Mouse (Mus musculus): ENCODE measurements around the gene Fars2. TPM values are rescaled to one million over a fixed set of nuclear protein-coding genes. Genes with fewer than 3 reads are reported as not detected.
"Not testable (repeated sequence)": the region's sequence is repeated elsewhere in the genome, so short reads cannot be mapped to it uniquely, and the experiment has no call there.

Gene Fars2
- total RNA-seq, 2 experiments from 2014 or later = 37.2 to 37.9 TPM

DNA sequence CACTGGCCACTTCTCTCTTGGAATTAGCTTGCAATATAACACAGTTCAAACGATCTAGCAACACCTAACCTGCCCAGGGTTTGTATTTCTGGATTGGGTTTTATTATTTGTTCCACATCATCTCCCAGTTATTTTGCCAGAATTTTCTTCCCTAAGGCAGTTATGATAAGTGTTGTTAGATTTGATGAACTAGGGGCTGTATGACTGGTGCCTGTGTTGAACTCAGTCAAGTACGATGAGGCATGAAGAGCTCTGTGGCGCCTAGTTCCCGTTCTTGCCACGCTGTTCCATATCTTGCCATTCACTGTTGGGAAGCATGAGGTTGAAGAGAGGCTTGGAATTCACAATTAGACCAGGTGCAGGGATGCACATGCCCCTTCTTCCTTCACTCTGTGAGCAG, 177.3 kb downstream of the Fars2 start:
- DNase-seq = no peak

DNA sequence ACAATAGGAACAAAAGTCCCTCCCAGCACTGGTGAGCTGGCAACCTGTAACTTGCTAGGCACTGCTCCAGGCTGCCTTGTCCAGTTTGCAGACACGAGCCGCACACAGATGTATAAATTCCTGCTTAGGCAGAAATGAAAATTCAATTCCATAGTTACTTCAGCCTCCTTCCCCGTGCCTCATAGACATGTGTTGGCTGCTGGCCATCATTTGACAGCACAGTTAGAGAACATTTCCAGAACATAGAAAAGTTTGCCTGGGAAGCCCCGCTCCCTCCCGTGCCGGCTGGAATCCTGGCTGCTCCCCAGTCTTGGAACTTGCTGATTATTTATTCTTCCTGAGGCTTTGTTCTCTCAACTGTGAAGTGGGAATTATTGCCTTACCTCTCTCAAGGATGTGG, 178.6 kb downstream of the Fars2 start:
- DNase-seq = peak; percentile 34

DNA sequence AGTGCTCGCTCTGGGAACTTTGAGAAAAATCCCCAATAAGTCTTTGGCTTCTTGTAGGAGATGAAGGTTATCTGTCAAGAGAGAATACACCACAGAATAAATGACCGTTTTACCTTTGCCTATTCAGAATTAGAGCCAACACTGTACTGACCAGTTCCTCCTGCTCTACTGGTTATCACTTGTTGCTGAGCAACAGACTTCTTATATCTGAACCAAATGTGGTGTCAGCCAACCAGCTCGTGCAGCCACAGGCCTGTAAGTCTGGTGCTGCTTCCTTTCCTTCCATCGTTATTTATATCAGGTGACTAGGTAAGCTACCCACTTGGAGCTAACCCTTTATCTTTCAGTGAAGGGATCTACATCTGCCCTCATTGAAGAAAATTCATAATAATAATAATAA, 179.4 kb downstream of the Fars2 start:
- DNase-seq = no peak

DNA sequence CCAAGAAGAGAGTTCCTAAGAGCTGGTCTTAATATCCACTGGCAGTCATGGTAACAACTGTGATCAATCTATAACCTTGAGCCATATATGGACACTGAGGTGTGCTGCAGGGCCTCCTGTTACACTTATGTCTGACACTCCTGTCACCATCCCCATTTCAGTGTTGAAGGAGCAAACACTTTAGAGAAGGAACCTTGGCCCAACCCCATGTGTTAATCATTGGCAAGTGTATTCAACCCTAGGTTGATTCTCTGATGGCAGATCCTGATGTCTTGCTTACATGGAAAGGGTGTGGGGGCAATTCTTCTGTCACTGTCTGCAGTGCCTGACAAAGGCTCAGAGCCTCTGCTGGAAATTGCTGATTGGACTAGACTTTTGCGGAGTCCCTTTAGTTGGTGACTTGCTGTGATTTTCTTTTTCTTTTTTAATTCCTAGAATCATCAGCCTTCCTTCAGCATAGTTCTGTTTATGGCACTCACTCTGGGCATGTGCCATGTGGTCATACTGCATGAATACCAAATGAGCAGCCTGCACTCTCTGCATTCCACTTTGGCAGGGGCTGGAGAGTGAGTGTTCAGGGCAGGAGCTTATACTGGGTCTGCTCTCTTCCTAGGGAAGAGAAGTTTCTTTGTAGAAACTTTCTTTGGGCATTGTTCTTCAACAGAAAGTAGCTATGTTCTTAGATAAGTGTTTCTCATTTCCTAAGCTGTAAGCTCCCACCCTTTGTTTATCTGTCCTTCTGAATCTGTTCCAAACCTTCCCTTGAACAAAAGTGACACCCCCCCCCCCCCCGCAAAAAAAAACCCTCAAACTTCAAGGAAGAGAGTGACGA, 181.0 kb downstream of the Fars2 start:
- DNase-seq = no peak

DNA sequence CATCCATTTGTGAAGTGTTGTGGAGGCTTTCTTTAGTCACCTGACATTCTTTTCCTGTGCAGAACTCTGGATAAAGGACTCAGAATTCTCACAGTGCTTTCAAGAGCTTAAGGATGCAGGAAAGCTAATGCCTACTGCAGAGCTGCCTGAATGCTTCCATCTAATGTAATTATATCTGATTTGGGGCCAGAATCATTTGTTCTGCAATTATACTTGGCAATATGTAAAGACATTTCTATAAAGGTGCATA, 181.5 kb downstream of the Fars2 start:
- DNase-seq = no peak

DNA sequence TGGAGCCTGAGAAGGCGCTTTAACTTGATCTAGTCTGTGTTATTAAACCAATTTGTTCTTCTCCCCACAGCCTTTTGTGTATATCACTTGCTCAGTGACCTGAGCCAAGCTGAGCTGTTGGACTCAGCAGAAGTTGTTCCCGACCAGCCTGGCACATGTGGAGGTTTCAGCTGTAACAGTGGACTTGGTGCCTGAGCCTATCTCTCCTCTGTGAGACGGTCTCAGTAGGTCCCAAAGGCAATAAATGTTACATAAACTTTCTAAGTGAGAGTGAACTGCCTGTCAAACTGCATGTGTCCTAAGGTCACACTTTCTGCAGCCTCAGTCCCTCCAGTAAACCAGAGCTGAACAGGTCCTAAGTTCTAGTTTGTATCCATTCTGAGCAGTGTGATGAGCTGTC, 185.6 kb downstream of the Fars2 start:
- DNase-seq = no peak

DNA sequence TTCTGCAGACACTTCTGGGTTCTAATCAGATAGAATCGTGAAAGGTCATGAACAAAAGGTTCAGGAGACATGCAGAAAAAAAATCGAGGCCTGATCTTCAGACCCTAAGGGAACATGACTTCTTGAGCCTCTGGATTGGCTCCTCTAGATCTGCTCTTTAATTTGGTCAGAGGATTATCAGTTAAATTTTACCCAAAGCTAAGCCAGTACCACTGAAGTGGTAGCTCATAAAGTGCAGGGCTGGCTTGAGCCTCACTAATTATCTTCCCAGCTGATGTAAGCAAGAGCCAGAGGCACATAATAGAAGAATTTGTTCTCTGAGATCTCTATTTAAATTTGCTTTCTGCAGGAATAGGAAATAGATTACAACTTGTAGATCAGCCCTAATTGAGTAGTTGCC, 188.1 kb downstream of the Fars2 start:
- no peak for DNase-seq

DNA sequence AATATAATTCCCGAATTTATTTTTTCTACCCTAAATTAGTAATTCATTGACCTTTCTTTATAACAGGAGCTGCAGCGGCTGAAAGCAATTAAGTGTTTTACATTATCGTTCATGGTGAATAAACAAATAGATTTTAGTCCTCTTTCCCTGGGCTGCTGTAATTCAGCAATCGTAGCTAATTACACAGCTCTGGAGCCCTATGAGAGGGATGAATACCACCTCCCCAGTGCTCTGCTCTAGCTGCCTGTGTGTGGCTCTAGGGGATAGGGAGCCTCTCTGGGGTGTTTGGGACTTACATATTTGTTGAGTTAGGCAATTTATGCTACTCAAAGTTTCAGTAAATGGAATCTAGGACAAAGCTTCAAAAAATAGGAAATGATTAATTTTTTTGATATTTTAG, 190.2 kb downstream of the Fars2 start:
- DNase-seq = no peak

DNA sequence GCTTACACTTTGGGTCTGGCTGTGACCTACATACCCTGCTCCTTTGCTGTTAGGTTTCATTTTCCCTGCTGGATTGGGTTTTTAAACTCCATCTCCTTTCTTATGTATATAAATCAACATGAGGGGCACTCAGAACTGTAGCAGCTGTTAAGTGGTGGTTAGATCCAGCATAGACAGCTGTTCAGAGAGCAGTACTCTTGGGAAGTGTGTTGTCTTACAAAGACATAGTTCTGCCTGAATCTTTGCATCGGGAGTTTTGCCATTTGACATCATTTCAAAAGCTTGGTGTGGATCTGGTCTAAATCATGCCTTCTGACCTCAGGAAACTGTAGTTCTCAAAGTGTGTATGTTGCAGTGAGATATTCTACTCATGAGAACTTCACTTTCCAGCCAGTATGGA, 191.9 kb downstream of the Fars2 start:
- no peak for DNase-seq

DNA sequence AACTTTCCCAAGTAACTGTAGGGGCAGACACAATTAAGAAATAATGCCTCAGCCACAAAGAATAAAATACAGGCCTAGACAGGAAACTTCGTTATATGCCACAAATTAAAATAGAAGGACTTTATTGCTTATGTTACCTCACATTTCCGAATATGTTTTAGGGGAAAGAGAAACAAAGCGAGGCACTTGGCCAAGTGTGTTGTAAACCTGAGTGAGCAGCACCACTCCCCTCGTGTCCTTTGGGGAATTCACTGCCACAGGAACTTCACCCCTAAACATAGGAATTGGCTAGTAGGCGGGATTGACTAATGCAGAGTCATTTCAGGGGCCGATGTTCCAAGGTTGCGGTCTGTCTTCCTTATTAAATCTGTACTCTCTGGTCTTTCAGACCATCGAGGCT, 197.0 kb downstream of the Fars2 start:
- DNase-seq = no peak

DNA sequence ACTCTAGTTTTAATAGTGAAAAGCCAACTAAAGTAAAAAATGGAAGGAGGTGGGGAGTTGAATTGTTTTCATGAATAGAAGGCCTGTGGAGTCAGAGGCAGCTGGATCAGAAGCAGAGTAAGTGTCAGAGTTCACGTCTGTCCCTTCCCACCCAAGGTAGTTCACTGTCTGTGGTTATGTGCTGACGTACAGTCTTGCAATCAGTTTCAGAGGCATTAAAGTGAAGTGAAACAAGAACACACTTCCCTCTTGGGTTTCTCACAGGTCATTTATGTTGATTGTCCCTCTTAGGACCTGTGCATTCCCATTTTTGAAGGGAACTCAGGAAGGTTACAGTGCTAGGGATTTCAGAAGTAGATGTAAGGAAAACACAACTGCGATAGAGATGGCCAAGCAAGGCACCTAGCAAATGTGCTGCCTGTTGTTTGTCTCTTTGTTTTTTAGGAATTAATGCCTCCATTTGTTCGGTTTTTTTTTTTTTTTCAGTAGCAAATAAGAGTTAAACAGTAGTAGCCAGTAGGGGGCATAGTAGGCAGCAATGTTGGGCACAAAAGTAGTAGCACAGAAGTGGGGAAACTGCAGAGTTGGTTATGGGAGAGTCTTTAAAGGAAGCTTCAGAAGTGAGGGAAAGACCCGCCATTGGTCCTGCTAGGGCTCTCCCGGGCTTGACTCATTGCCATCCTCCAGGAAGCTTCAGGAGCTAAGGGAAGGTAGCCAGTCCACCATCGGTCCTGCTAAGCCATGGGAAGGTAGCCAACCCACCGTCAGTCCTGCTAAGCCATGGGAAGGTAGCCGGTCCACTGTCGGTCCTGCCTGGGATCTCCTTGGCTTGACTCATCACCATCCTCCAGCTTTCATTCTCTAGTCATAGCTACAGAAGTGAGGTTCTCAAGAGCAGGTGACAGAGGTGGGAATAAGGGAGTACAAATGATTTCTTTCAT, 197.9 kb downstream of the Fars2 start:
- no peak for DNase-seq

DNA sequence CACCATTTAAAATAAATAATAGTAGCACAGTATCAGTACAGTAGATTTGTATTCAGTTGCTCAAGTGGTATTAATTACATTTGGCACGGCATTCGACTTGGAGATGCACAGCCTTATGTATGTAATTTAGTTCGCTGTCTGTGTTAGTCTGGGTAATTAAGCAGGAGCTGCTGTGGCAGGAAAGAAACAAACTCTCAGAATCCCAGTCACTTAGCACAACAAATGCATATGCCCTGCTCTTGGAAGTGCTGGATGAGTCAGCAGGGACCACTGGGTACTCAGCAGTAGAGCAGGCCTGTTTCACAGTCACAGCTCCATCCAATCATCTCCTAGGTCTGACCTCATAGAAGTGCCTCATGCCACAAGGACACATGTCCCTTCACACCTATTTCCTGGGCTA, 200.6 kb downstream of the Fars2 start:
- DNase-seq = no peak

DNA sequence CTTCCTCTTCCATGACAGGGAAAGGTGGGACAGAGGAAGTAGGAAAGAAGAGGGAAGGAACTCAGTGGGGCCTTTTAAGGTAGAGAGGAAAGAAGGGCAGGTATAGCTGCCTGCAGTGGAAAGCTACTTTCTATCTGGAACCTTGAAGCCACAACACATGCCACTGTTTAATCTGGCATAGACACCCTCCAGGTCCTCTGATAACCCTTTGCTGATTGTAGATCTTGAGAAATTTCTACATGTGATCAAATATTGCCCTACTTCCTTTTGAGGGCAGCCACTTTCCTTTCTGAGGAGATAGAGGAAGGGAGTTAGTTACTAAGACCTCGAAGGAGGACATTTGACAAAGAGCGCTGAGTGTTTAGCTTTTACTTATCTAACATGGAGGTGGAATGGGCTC, 207.4 kb downstream of the Fars2 start:
- DNase-seq = no peak

DNA sequence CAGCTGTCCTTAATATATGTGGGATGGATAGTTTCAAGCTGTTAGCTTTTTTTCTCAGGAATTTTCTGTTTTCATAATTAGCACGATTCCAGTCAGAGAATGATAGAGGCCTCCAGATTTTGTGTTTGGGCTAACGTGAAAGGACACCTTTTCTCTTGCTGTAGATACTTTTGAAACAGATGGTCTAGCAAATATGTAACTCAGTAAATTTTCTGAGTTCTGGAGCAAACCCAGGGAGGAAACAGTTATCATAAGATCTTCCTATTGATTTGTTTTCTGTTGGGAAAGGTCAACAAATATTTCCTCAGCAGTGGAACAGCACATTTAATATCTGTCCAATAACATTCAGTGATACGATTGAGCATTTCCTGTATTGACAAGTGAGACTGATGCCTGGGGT, 209.3 kb downstream of the Fars2 start:
- DNase-seq = no peak

DNA sequence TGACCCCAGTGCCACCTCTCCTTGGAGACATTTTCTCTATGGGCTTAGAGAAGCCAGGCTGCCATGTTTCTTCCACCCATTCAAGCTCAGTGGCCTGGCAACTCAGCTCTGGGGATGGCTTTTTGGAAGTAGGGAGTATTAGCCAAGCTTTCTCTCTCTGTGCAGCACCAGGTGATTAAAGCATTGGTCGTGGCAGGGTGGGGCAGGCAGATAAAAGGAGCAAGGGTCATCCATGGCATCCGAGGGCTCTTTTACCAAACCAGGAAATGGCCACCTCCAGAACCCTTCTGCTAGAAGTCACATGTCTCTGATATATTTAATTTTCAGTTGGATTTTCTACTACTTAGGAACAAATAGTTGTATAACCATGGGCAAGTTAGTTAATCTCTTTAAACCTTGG, 212.7 kb downstream of the Fars2 start:
- DNase-seq = no peak

DNA sequence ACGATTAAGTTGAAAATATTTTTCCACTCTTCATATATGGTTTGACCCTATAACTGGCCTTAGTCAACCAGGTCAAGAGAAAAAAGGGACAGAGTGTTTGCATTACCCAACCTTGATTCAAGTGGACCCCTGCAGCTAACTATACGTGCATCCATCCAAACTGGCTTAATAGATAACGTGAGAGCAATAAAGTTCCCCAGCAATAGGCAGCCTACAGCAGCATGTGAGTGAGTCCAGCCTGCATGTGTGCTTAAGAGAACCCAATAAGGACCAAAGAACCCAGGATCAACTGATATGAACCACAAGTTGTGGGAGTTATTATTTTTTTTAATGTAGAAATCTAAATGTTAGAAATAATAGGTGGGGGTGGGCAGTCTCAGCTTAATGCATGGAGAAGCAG, 213.3 kb downstream of the Fars2 start:
- no peak for DNase-seq

DNA sequence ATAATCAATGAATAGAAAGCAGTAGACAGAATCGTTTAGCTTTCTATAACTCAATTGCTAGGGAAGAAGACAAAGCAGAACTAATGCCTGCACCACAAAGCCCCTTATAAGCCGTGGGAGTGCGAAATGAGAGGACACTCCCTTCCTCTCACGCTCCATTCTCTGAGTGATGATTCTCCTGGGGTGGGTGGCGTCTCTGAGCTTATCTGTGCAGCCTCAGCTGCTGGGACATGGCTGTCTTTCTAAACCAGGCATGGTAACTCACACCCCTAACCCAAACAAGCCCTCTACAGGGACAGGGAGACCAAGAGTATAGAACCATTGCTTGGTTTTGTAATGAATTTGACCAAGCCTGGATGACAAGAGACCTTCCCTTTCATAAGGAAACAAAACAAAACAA, 217.5 kb downstream of the Fars2 start:
- no peak for DNase-seq

DNA sequence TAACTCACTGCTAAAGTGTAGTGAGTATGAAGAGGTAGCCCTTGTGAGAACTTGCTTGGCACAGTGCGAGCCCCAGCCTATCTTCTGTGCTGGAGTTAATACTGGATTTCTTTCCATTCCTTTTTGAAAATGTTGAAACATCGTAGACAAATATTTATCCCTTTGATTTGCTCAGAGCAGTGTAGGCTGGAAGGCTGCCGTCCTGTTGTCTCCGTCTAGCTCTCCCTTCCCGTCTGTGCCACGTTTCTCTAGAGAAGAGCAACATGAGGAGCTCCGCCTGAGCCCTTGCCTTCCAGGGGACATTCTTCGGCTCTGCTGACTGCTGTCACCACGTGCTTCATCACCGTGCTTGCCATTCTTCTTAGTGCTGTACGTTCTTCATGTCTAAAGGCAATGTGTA, 234.3 kb downstream of the Fars2 start:
- no peak for DNase-seq

DNA sequence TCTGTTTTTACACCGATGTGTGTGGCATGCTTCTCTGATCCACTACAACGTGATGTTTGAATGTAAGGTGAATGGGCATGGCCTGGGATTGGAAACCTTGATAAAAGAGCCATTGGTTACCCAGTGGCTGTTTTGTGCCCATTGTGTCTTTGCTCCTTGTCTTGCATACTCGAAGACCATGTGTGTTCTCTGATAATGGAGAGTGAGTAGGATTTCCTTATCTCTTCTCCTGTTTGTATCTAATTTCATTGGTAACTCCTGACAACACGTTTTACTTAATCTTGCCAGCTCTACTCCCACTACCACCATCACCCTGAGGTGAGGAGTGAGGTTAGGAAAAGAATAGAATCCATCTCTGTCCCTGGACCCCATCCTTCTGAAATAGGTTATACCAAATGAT, 240.3 kb downstream of the Fars2 start:
- no peak for DNase-seq

DNA sequence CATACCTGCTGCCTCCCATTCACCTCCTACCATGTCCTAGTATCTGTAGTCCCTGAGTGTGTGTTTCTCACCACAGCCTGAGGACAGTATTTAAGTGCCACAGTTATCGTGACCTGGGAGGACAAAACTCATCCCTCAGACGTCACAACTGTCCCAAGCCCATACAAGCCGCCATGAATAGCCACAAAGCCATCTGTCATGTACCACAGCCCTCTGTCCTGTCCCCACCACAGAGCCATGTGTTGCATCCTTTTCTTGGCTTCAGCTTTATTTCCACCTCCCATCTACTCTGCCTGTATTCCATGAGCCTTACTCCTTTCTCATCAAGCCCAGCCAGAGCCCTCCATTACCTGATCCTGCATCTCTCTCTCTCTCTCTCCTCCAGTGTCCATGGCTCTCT, 244.2 kb downstream of the Fars2 start:
- no peak for DNase-seq

DNA sequence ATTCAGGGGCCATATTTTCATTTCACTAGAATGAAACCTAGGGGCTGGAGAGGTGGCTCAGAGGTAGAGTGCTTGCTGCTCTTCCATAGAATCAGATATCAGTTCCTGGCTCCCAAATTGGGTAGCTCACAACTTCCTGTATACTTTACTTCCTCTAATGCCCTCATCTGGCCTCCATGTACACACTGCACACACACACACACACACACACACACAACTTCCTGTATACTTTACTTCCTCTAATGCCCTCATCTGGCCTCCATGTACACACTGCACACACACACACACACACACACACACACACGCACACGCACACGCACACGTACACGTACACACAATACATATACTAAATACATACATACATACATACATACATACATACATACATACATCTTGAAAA, 248.5 kb downstream of the Fars2 start:
- DNase-seq = not testable (repeated sequence)

DNA sequence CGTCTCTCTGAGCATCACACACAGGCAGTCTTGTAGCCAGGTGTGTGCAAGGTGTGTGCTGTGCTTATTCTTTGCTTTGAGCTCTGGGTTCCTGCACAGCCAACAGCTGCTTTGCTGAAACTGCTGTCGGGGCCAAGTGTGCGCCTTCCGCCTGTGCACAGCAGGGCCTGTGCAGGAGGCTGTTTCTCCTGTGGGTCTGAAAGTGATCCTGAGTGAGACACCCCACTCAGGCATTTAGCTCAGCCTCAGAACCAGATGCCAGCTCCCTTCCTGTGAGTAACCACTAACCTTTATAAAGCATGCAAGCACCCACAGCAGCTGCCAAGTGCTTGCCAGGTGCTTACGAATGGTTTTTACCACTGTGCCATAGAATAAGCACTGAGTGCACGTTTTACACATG, 249.1 kb downstream of the Fars2 start:
- DNase-seq = peak; percentile 15

DNA sequence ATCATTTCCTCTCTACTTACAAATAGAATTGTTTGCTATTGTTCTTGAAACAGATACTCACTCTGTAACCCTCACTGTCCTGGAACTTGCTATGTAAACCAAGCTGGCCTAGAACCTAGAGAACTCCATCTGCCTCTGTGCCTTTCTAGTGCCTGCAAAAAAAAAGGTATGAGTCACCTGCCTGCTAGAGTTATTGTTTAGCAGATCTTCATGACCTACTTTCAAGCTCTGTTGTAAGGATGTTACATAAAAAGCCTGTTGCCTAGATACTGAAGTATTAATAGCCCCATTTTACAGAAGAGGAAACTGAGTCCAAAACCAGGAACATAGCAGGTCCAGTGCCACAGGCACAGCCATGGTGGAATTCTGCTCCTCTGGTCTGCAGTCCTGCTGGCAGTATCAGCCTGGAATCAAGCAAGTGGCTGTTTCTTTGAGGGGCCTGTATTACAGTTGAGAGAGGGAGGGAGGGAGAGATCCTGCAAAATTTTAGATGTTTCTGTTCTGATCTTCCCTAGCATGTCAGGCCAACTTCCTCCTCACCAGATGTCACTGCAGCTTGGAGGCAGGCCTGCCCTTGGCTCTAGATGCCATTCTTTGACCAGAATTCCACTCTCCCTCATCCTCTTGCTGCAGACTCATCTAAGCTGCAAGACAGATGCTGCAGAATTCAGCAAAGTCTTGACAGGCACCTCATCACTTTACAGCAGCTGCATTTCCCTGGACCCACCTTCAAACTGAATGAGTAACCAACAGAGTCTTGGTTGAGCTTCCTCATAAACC, 250.7 kb downstream of the Fars2 start:
- DNase-seq = no peak
